Mouse (Mus musculus) heart, embryonic 10.5 days (tissue): ENCODE measurements around the gene Zfp472. TPM values are rescaled to one million over a fixed set of nuclear protein-coding genes. Genes with fewer than 3 reads are reported as not detected.

Experiments
- polyA plus RNA-seq: library from polyadenylated mRNA; unstranded; fragments of >200 nt; fragmentation: Nextera tagmentation; extraction: Ambion mirVana; gene quantifications from 2 replicates; pipeline ENCODE4 v1.2.1, GENCODE M21; 2016

Zfp472 gene
- polyA plus RNA-seq, 1 experiment from 2014 or later, result 7.8 TPM

Other genes with a start within 250 kb of the Zfp472 start
- gene Zfp871, start 177.5 kb upstream of the Zfp472 start, polyA plus RNA-seq, result 27.3 and 30.4 TPM in 2 replicates
- gene Zfp811, start 155.9 kb upstream of the Zfp472 start, polyA plus RNA-seq, result 1.2 and 2.4 TPM in 2 replicates
- 8.5 and 8.7 TPM in 2 replicates for gene Zfp799, start 135.6 kb upstream of the Zfp472 start, polyA plus RNA-seq
- 4.7 and 5.3 TPM in 2 replicates for gene Zfp870, start 74.2 kb upstream of the Zfp472 start, polyA plus RNA-seq
- gene Cyp4f14, start 48.5 kb upstream of the Zfp472 start, polyA plus RNA-seq, result not detected in 2 replicates
- gene Cyp4f13, start 18.4 kb upstream of the Zfp472 start, polyA plus RNA-seq, result 8.9 TPM in 2 replicates
- 8.6 and 8.9 TPM in 2 replicates for gene Zfp952, start 27.3 kb downstream of the Zfp472 start, polyA plus RNA-seq
- 7.1 and 8.0 TPM in 2 replicates for gene Zfp763, start 67.6 kb downstream of the Zfp472 start, polyA plus RNA-seq
- not detected in 2 replicates for gene 4921501E09Rik, start 102.2 kb downstream of the Zfp472 start, polyA plus RNA-seq
- gene Zfp563, start 123.5 kb downstream of the Zfp472 start, polyA plus RNA-seq, result 5.0 and 5.8 TPM in 2 replicates
- gene Morc2b, start 173.9 kb downstream of the Zfp472 start, polyA plus RNA-seq, result 0.18 TPM in 1 of 2 replicates, not detected in the other
- gene Olfr55, start 202.6 kb downstream of the Zfp472 start, polyA plus RNA-seq, result not detected in 2 replicates
- not detected in 2 replicates for gene Olfr239, start 225.5 kb downstream of the Zfp472 start, polyA plus RNA-seq